Mouse (Mus musculus): ENCODE results near the gene Saa3.

DNA sequence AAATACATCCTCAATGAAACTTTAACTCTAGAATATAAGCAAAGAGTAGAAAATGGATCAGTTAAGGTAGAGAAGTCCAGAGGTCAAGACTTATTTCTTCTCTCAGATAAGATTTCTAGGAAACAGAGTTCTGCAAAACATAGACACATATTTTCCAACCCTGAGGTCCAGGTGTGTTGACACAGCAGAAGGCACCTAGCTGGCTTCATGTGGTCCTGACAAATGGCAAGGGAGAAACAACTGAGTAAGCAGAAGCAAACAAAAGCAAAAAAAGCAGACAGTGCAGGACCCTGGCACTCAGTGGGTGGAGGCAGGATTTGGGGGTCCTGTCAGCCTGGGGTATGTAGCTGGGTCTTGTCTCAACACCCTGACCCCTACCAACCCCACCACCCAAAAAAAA lies 34.8 kb downstream of the Saa3 start:
- TF ChIP-seq CTCF (IDR thresholded peaks at IDR 0.05; ENCODE audit: low read depth) (no peak), EP300 (optimal IDR thresholded peaks at IDR 0.05) (no peak)
